Mouse (Mus musculus): Measurements from ENCODE around the gene Ccdc81. TPM values are rescaled to one million over a fixed set of nuclear protein-coding genes. Genes with fewer than 3 reads are reported as not detected.

The Ccdc81 gene
- polyA plus RNA-seq (2011; ENCODE audit: insufficient read length, low read depth, missing spikeins): 0.55 TPM in 1 of 2 replicates, not detected in the other

DNA sequence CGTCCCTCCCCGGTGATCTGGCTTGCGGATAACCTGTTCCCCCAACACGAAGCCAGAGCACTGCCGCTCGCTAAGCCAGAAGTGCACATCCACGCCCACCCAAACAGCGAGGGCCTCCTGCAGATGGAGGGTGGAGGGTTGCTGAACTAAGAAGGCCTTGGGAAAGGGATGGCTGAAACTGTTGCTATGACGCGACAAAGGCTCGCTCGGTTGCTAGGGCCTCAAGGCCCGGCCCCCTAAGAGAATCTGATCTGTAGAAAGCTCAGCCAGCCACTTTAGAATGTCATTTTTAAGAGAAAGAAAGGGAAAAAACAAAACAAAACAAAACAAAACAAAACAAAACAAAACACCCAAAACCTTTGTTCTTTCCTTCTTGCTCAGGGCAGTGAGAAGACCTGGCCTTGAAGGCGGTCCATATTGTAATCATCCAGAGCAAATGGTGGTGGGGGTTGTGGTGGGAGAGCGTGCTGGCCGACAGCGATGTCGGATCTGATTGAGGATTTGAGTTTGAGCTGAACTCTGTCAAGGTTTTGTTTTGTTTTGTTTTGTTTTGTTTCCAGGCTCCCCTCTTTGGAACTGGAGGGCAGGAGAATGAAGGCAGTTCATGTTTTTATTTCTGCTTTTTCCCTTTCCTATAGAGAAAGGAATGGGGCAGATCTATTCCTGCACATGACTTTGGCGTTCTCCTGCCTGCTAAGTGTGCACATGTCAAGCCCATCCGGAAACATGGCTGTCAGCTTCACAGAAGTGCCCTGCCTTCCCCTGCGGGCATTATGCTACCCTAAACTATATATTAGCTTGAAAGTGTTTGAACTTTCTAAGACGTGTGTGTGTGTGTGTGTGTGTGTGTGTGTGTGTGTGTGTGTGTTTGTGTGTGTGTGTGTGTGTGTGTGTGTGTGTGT is at the start of gene Ccdc81:
TSS of gene Ccdc81 (minus strand) at position 188 of the 902 bp plus-strand sequence.
- TF ChIP-seq POLR2A (IDR thresholded peaks at IDR 0.05; ENCODE audit: low read depth, low read length): no peak
- TF ChIP-seq CTCF (IDR thresholded peaks at IDR 0.05; ENCODE audit: borderline replicate concordance, insufficient read depth, low read length): no peak
- H3K4me1 ChIP-seq (ENCODE audit: control insufficient read depth, insufficient read depth, low read length): peaks cover 5% of the 10 kb centered on the region; the same call in 1 of the 2 replicates
- no peak within 1 kb of the TSS for H3K4me3 ChIP-seq (ENCODE audit: insufficient read depth, low read length)
- no peak within 1 kb of the TSS for H3K27ac ChIP-seq (ENCODE audit: insufficient read depth, low read length)

DNA sequence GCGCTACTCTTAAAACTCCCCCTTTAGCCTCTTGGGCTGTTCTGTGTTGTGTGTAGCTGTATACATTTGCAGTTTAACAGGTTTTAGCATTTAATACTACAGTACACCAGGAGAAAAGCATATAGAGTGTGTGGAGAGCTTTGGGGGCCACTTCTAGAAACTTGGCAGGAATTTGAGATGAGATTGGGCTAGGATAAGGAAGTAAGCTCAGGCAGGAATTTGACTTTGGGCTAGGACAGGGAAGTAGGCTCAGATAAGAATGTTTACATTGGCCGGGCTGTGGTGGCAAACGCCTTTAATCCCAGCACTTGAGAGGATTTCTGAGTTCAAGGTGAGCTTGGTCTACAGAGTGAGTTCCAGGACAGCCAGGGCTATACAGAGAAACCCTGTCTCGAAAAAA is 46.0 kb upstream of the Ccdc81 start:
- TF ChIP-seq POLR2A (IDR thresholded peaks at IDR 0.05; ENCODE audit: low read depth, low read length) (no peak), CTCF (IDR thresholded peaks at IDR 0.05; ENCODE audit: borderline replicate concordance, insufficient read depth, low read length) (no peak)
- H3K27ac ChIP-seq (ENCODE audit: insufficient read depth, low read length): no peak overlapping the region
- H3K4me3 ChIP-seq (ENCODE audit: insufficient read depth, low read length): no peak overlapping the region
- H3K4me1 ChIP-seq (ENCODE audit: control insufficient read depth, insufficient read depth, low read length): no peaks in the 10 kb centered on the region

DNA sequence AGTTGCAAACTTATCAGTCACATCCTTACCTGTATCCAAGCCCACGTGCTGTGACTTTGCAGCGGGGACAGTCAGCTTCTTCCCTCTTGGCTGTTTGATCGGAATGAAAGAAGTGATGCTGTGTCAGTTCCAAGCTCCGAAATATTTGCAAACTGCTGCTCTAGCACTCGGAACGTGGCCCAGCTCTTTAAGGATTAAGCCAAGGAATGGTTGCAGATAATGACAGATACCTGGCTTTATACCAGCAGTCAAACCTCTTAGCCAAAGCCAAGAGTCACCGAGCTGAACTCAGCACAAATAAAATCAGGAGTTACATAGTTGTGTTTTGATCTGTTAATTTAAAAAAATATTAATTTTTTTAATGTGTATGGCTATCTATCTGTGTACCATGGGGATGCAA is 44.6 kb upstream of the Ccdc81 start:
- TF ChIP-seq POLR2A (IDR thresholded peaks at IDR 0.05; ENCODE audit: low read depth, low read length) (no peak), CTCF (IDR thresholded peaks at IDR 0.05; ENCODE audit: borderline replicate concordance, insufficient read depth, low read length) (no peak)

DNA sequence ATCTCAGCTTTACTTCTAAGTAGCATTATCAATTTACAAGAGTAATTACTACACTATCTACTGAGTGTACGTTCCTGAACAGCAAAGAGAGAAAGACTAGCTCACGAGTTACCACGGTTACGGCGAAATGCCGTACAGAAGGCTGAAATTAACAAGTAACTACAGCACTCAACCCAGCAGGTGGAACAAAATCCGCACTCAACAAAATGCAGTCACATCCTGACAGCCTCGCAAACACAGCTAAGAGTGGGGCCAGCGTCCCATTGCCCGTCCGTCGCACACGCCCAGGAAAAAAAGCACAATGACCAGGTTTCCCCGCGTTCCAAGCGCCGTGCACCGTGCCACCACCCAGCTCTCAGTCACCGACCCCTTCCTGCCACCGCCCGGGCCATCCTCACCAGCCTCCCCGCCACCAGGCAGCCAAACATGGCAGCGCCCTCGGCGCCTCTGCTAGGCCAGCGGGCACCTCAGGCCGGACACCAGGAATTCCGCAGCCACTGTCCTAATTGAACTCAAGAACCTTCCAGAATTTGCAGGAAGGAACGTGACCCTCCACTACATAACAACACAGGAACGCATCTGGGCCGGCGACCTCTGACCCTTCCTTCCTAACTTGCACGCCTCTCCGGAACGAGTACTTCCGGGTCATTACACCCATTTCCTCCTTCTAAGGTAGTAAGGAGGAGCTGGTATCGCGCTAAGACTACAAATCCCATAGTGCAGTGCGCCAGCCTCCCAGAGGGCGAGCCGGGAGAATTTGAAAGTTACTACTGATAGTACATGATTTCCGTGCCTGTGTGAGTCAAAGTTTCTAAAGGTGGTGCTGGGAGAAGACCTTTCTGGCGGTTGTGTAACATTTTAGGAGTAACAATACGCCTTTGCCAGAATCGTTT is 37.4 kb upstream of the Ccdc81 start, which contains the start of gene Hikeshi:
TSS of gene Hikeshi (minus strand) at position 634 of the 893 bp plus-strand sequence.
- H3K4me1 ChIP-seq (ENCODE audit: control insufficient read depth, insufficient read depth, low read length): no peaks in the 10 kb centered on the region
- peak within 1 kb of the TSS; percentile 70 for H3K4me3 ChIP-seq (ENCODE audit: insufficient read depth, low read length)
- TF ChIP-seq CTCF (IDR thresholded peaks at IDR 0.05; ENCODE audit: borderline replicate concordance, insufficient read depth, low read length) (no peak), POLR2A (IDR thresholded peaks at IDR 0.05; ENCODE audit: low read depth, low read length) (peak; percentile 47)
- H3K27ac ChIP-seq (ENCODE audit: insufficient read depth, low read length): peak within 1 kb of the TSS; percentile 7; the same call in 1 of the 2 replicates

More for the DNA sequence above, 44.6 kb upstream of the Ccdc81 start:
- no peaks in the 10 kb centered on the region for H3K4me1 ChIP-seq (ENCODE audit: control insufficient read depth, insufficient read depth, low read length)
- H3K27ac ChIP-seq (ENCODE audit: insufficient read depth, low read length): no peak overlapping the region
- no peak overlapping the region for H3K4me3 ChIP-seq (ENCODE audit: insufficient read depth, low read length)

DNA sequence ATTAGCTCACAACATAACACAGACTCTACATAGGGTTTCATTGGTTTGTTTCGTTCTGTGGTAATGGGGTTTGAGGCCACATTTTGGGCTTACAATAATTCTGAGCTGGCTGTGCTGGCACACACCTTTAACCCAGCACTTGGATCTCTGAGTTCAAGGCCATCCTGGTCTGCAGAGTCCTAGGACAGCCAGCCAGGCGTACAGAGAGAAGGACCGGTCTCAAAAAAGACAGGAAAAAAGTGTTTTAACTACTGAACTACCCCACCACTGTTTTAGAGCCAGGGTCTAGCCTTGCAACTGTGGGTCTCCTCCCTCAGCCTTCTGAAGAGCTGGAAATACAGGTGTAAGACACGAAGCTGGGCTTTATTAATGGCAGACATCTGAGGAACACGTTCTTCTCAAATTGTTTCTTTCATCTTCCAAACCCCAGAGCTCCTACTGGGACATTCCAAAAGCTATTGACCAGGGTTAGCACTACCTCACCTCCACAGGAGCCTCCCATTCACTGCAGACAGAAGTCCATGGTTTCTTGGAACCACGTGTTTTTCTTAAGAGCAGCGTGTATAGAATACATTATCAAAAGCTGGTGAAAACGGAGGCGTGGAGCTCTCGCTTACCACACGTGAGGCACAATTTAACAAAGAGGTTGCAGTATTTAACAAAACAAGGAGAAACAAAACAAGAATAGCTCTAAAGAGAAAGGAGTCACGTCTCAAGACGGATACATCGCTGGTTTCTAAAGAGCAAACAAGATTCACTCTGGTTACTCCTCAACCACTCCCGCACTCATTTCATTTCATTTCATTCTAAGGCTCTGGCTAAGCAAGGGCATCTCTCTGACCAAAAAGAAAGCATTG is 36.3 kb upstream of the Ccdc81 start:
- H3K4me1 ChIP-seq (ENCODE audit: control insufficient read depth, insufficient read depth, low read length): no peaks in the 10 kb centered on the region
- no peak for TF ChIP-seq CTCF (IDR thresholded peaks at IDR 0.05; ENCODE audit: borderline replicate concordance, insufficient read depth, low read length)
- no peak for TF ChIP-seq POLR2A (IDR thresholded peaks at IDR 0.05; ENCODE audit: low read depth, low read length)
- peak overlapping the region; percentile 70 for H3K4me3 ChIP-seq (ENCODE audit: insufficient read depth, low read length)
- no peak overlapping the region for H3K27ac ChIP-seq (ENCODE audit: insufficient read depth, low read length)

DNA sequence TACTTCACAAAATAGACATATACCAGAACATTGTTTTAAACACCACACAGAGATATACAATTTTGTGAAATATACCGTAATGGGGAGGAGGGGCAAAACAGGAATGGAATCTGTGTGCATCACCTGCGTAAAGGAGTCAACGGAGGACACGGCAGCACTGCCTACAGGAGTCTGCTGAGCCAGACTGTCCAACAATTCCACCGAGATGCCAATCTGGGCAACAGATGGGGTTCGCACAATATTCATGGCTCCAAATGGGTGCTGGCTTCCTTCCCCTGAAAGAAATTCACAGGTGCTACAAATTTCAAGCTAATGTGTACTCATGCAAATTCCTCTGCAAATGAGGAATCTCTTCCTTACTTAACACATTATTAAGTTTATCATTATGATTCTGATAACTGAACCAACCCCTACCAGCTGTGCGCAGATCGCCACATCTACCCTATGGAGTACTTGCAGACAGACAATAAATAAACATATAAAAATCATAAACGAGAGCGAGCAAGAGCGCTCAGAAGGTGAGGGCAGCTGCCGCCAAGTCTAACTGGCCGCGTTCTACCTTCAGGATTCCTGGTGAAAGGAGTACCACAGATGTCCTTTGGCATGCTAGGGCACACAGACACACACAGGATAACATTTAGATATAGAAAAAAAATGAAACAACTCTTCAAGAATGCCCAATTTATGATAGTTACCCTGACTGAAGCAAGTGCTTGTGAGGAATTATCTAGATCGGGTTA is 20.2 kb upstream of the Ccdc81 start:
- no peak overlapping the region for H3K4me3 ChIP-seq (ENCODE audit: insufficient read depth, low read length)
- TF ChIP-seq POLR2A (IDR thresholded peaks at IDR 0.05; ENCODE audit: low read depth, low read length) (no peak), CTCF (IDR thresholded peaks at IDR 0.05; ENCODE audit: borderline replicate concordance, insufficient read depth, low read length) (no peak)
- no peaks in the 10 kb centered on the region for H3K4me1 ChIP-seq (ENCODE audit: control insufficient read depth, insufficient read depth, low read length)
- no peak overlapping the region for H3K27ac ChIP-seq (ENCODE audit: insufficient read depth, low read length)

DNA sequence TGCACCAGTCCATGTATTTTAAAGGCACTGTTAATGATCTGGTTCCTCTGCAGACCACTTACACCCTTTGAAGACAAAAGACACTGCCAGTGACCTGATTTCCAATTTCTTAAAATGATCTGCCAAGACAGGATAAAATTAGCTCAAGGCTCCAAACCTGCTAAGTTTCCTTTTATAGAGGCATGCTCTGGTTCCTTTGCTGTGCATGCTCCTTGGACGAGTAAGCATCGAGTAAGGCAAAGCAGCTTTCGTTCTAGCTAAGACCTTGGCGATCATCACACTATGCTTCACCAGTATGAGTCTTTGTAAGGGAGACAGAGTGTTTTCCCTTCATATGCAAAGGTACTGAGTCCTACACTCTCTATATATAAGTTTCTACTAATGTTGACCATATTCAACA is 14.3 kb upstream of the Ccdc81 start:
- Histone ChIP-seq H3K4me3 (ENCODE audit: insufficient read depth, low read length) (no peak overlapping the region), H3K4me1 (ENCODE audit: control insufficient read depth, insufficient read depth, low read length) (peaks cover 2% of the 10 kb centered on the region; the same call in 1 of the 2 replicates), H3K27ac (ENCODE audit: insufficient read depth, low read length) (peak overlapping the region; percentile 87; the same call in 1 of the 2 replicates)
- TF ChIP-seq POLR2A (IDR thresholded peaks at IDR 0.05; ENCODE audit: low read depth, low read length) (no peak), CTCF (IDR thresholded peaks at IDR 0.05; ENCODE audit: borderline replicate concordance, insufficient read depth, low read length) (no peak)

DNA sequence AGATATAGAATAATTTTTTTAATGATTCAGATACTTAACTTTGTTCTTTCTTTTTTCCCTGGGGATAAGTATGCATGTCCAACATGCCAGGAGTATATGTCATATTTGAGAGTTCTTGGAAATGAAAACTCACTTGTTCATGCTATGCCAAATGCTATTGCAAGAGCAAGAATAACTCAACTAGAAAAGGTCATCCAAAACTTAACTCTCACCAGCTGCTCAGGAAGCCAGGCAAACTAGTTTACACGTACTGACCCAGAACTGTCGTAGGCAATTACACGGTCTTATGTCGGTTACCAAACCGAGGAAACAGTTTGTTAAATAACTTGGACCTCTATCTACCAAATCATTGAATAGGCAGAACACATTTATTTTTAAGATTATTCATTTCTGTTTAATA is 13.3 kb upstream of the Ccdc81 start:
- Histone ChIP-seq H3K27ac (ENCODE audit: insufficient read depth, low read length) (peak overlapping the region; percentile 87), H3K4me3 (ENCODE audit: insufficient read depth, low read length) (no peak overlapping the region), H3K4me1 (ENCODE audit: control insufficient read depth, insufficient read depth, low read length) (peaks cover 2% of the 10 kb centered on the region; the same call in 1 of the 2 replicates)
- TF ChIP-seq POLR2A (IDR thresholded peaks at IDR 0.05; ENCODE audit: low read depth, low read length) (no peak), CTCF (IDR thresholded peaks at IDR 0.05; ENCODE audit: borderline replicate concordance, insufficient read depth, low read length) (no peak)
